Mouse (Mus musculus) brain, embryonic 14.5 days (tissue): ENCODE results near the gene Ccdc106.

Source experiments
- CTCF ChIP-seq: fragments of 200-500 bp; IDR thresholded peaks from 2 replicates; pipeline ENCODE4 v1.5.1; 2012; ENCODE audit warnings: inconsistent platforms, mild to moderate bottlenecking, moderate library complexity, borderline replicate concordance; ENCODE audit not compliant: insufficient read depth, insufficient read length; ENCODE audit errors: extremely low read depth
- POLR2A ChIP-seq: fragments of 200-500 bp; IDR thresholded peaks from 2 replicates; pipeline ENCODE4 v1.6.1; 2012; ENCODE audit warnings: mild to moderate bottlenecking, inconsistent platforms, borderline replicate concordance; ENCODE audit not compliant: poor library complexity, insufficient read depth, insufficient read length, severe bottlenecking; ENCODE audit errors: extremely low read depth

GRCm38 (mm10) chr7:4995268-4996002, 24.9 kb upstream of the Ccdc106 start:
- TF ChIP-seq CTCF, result no peak
- TF ChIP-seq POLR2A, result no peak
